Mouse (Mus musculus): ENCODE measurements around the gene Gdpgp1. TPM values are rescaled to one million over a fixed set of nuclear protein-coding genes. Genes with fewer than 3 reads are reported as not detected.

The Gdpgp1 gene
- 3.0 and 3.7 TPM in 2 replicates for polyA plus RNA-seq (2012; rRNA removed)

DNA sequence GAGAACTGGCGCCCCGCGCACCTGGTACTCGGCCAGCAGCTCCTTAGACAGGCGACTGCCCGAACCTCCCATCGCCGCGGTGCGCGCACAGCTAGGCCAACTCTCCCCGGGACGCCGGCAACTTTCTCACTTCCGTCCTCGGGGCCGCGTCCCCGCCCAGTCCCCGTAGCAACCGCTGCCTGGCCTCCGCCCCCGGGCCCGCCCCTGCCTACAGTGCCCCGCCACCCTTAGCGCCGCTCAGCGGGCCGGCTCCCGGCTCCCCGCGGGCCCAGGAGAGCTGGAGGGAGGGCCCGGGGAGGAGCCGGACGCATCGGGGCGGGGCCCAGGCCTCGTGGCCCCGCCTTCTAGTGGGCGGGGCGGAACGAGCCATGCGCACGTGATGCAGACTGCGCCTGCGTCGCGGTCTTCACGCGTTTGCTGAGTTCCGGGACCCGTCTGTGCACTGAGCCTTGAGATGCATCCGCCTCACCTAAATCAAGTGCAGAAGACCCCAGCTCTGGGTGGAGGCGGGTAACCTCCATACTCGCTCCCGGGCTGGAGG is at the start of gene Gdpgp1, which contains the start of gene Cib1:
Gene Gdpgp1, plus strand, starts transcription at position 377 of the 541 bp plus-strand sequence.
Gene Cib1, minus strand, starts transcription at position 325 of the 541 bp plus-strand sequence.
- TF ChIP-seq CTCF (IDR thresholded peaks at IDR 0.05; ENCODE audit: extremely low read depth, insufficient read depth, insufficient read length, insufficient replicate concordance) (no peak), POLR2A (IDR thresholded peaks at IDR 0.05; ENCODE audit: low read depth, low read length) (peak; percentile 74)
- Histone ChIP-seq H3K27ac (ENCODE audit: insufficient read depth, low read length) (peak within 1 kb of the TSS; percentile 80), H3K4me1 (ENCODE audit: control insufficient read depth, insufficient read depth, insufficient read length) (peaks cover 11% of the 10 kb centered on the region), H3K27me3 (ENCODE audit: control insufficient read depth, insufficient read depth, low read length) (no peaks in the 10 kb centered on the region), H3K36me3 (ENCODE audit: control insufficient read depth, insufficient read depth, low read length) (peaks cover 5% of the 10 kb centered on the region), H3K4me3 (ENCODE audit: extremely low read depth, insufficient read depth, insufficient read length) (peak within 1 kb of the TSS; percentile 79)
- WGBS, result 2% methylated on average over 55 of the region's 56 CpGs
- peak; percentile 94 to 98 for DNase-seq (ENCODE audit: low read depth in 1 of 2, low spot score in 2 of 2)

- 44% methylated on average over 1 of the region's 1 CpGs for WGBS
- no peaks in the 10 kb centered on the region for H3K27me3 ChIP-seq (ENCODE audit: control insufficient read depth, insufficient read depth, low read length)
- H3K27ac ChIP-seq (ENCODE audit: insufficient read depth, low read length), result peak overlapping the region; percentile 69
- H3K4me3 ChIP-seq (ENCODE audit: extremely low read depth, insufficient read depth, insufficient read length), result no peak overlapping the region
- no peak for DNase-seq (ENCODE audit: low read depth in 1 of 2, low spot score in 2 of 2)
- TF ChIP-seq POLR2A (IDR thresholded peaks at IDR 0.05; ENCODE audit: low read depth, low read length), result no peak
- H3K36me3 ChIP-seq (ENCODE audit: control insufficient read depth, insufficient read depth, low read length), result no peaks in the 10 kb centered on the region
- H3K4me1 ChIP-seq (ENCODE audit: control insufficient read depth, insufficient read depth, insufficient read length), result peaks cover 43% of the 10 kb centered on the region
Measured at GRCm38 (mm10) chr7:80183466-80183865, 49.2 kb upstream of the Gdpgp1 start.

- H3K36me3 ChIP-seq (ENCODE audit: control insufficient read depth, insufficient read depth, low read length), result no peaks in the 10 kb centered on the region
- no peak overlapping the region for H3K4me3 ChIP-seq (ENCODE audit: extremely low read depth, insufficient read depth, insufficient read length)
- no peaks in the 10 kb centered on the region for H3K27me3 ChIP-seq (ENCODE audit: control insufficient read depth, insufficient read depth, low read length)
- TF ChIP-seq POLR2A (IDR thresholded peaks at IDR 0.05; ENCODE audit: low read depth, low read length) (no peak), CTCF (IDR thresholded peaks at IDR 0.05; ENCODE audit: extremely low read depth, insufficient read depth, insufficient read length, insufficient replicate concordance) (no peak)
- H3K27ac ChIP-seq (ENCODE audit: insufficient read depth, low read length), result no peak overlapping the region
- H3K4me1 ChIP-seq (ENCODE audit: control insufficient read depth, insufficient read depth, insufficient read length), result peaks cover 43% of the 10 kb centered on the region
- no peak for DNase-seq (ENCODE audit: low read depth in 1 of 2, low spot score in 2 of 2)
- 88% methylated on average over 4 of the region's 5 CpGs for whole genome bisulfite sequencing
Measured at GRCm38 (mm10) chr7:80183969-80184368, 48.7 kb upstream of the Gdpgp1 start.

GRCm38 (mm10) chr7:80184551-80184950 is 48.1 kb upstream of the Gdpgp1 start:
- H3K27ac ChIP-seq (ENCODE audit: insufficient read depth, low read length), result peak overlapping the region; percentile 45
- DNase-seq (ENCODE audit: low read depth in 1 of 2, low spot score in 2 of 2), result no peak
- TF ChIP-seq POLR2A (IDR thresholded peaks at IDR 0.05; ENCODE audit: low read depth, low read length), result no peak
- no peak for TF ChIP-seq CTCF (IDR thresholded peaks at IDR 0.05; ENCODE audit: extremely low read depth, insufficient read depth, insufficient read length, insufficient replicate concordance)
- peaks cover 43% of the 10 kb centered on the region for H3K4me1 ChIP-seq (ENCODE audit: control insufficient read depth, insufficient read depth, insufficient read length)
- H3K27me3 ChIP-seq (ENCODE audit: control insufficient read depth, insufficient read depth, low read length), result no peaks in the 10 kb centered on the region
- WGBS, result 73% methylated on average over 4 of the region's 4 CpGs
- no peak overlapping the region for H3K4me3 ChIP-seq (ENCODE audit: extremely low read depth, insufficient read depth, insufficient read length)
- no peaks in the 10 kb centered on the region for H3K36me3 ChIP-seq (ENCODE audit: control insufficient read depth, insufficient read depth, low read length)

- no peak for TF ChIP-seq CTCF (IDR thresholded peaks at IDR 0.05; ENCODE audit: extremely low read depth, insufficient read depth, insufficient read length, insufficient replicate concordance)
- TF ChIP-seq POLR2A (IDR thresholded peaks at IDR 0.05; ENCODE audit: low read depth, low read length), result no peak
- Histone ChIP-seq H3K4me3 (ENCODE audit: extremely low read depth, insufficient read depth, insufficient read length) (no peak overlapping the region), H3K27ac (ENCODE audit: insufficient read depth, low read length) (peak overlapping the region; percentile 45), H3K4me1 (ENCODE audit: control insufficient read depth, insufficient read depth, insufficient read length) (peaks cover 43% of the 10 kb centered on the region), H3K27me3 (ENCODE audit: control insufficient read depth, insufficient read depth, low read length) (no peaks in the 10 kb centered on the region), H3K36me3 (ENCODE audit: control insufficient read depth, insufficient read depth, low read length) (no peaks in the 10 kb centered on the region)
- 47% methylated on average over 6 of the region's 6 CpGs for WGBS
- no peak for DNase-seq (ENCODE audit: low read depth in 1 of 2, low spot score in 2 of 2)
Measured at GRCm38 (mm10) chr7:80184968-80185367, 47.7 kb upstream of the Gdpgp1 start.

- Histone ChIP-seq H3K27ac (ENCODE audit: insufficient read depth, low read length) (peak overlapping the region; percentile 41), H3K4me1 (ENCODE audit: control insufficient read depth, insufficient read depth, insufficient read length) (peaks cover 40% of the 10 kb centered on the region), H3K36me3 (ENCODE audit: control insufficient read depth, insufficient read depth, low read length) (no peaks in the 10 kb centered on the region), H3K27me3 (ENCODE audit: control insufficient read depth, insufficient read depth, low read length) (no peaks in the 10 kb centered on the region), H3K4me3 (ENCODE audit: extremely low read depth, insufficient read depth, insufficient read length) (no peak overlapping the region)
- TF ChIP-seq POLR2A (IDR thresholded peaks at IDR 0.05; ENCODE audit: low read depth, low read length), result no peak
- no peak for TF ChIP-seq CTCF (IDR thresholded peaks at IDR 0.05; ENCODE audit: extremely low read depth, insufficient read depth, insufficient read length, insufficient replicate concordance)
- no peak for DNase-seq (ENCODE audit: low read depth in 1 of 2, low spot score in 2 of 2)
- WGBS, result 78% methylated on average over 8 of the region's 8 CpGs
Measured at GRCm38 (mm10) chr7:80186021-80186420, 46.6 kb upstream of the Gdpgp1 start.

DNA sequence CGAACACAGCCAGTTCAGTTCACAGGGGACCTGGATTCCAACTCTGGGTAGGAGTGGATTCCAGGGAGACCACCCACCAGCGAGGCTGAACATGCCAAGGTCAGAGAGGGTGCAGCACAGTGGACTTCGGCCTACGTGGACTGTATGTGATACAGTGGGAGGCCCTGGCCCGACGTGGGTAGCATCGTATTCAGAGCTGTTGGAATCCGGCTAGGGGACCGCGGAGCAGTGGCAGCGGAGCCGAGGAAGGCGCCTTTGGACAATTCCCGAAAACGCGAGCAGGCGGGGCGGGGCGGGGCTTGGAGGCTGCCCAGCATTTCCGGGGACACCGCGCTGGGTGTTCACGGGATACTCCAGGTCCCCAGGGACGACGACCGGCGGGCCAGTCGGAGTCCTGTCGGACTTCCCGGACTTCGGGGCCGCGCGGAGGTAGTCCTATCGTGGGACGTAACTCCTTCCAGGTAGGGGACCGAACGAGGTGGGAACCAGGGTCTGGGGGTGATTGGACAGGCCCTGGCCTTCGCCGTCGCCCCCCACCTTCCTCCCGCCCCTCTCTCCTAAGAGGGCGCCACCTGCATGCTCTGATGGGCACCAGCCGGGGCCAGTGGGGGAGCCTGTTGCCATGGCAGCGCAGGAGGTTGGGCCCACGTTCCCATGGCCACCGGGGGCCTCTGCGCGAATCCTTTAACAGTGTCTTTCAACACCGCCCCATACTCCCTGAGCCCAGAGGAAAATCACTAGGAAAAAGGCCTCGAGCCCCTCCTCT is 46.0 kb upstream of the Gdpgp1 start, which contains the start of gene Sema4b:
Gene Sema4b, plus strand, starts transcription at position 311 of the 766 bp plus-strand sequence.
- no peak for TF ChIP-seq POLR2A (IDR thresholded peaks at IDR 0.05; ENCODE audit: low read depth, low read length)
- TF ChIP-seq CTCF (IDR thresholded peaks at IDR 0.05; ENCODE audit: extremely low read depth, insufficient read depth, insufficient read length, insufficient replicate concordance), result no peak
- 19% methylated on average over 51 of the region's 51 CpGs for WGBS
- peak in 1 of 2 experiments; percentile 79 for DNase-seq (ENCODE audit: low read depth in 1 of 2, low spot score in 2 of 2)
- H3K4me1 ChIP-seq (ENCODE audit: control insufficient read depth, insufficient read depth, insufficient read length), result peaks cover 43% of the 10 kb centered on the region
- H3K27me3 ChIP-seq (ENCODE audit: control insufficient read depth, insufficient read depth, low read length), result no peaks in the 10 kb centered on the region
- peak within 1 kb of the TSS; percentile 41 for H3K27ac ChIP-seq (ENCODE audit: insufficient read depth, low read length)
- H3K36me3 ChIP-seq (ENCODE audit: control insufficient read depth, insufficient read depth, low read length), result no peaks in the 10 kb centered on the region
- peak within 1 kb of the TSS; percentile 57 for H3K4me3 ChIP-seq (ENCODE audit: extremely low read depth, insufficient read depth, insufficient read length)
